Mouse (Mus musculus): ENCODE measurements around the gene Ncoa1. TPM values are rescaled to one million over a fixed set of nuclear protein-coding genes. Genes with fewer than 3 reads are reported as not detected.

The Ncoa1 gene
- polyA plus RNA-seq, 1 experiment: 35.2 TPM

- peaks cover 5% of the 10 kb centered on the region for H3K4me1 ChIP-seq (ENCODE audit: control insufficient read depth, insufficient read depth, low read length)
- H3K27ac ChIP-seq (ENCODE audit: insufficient read depth, low read depth, low read length): no peak overlapping the region
- TF ChIP-seq CTCF (IDR thresholded peaks at IDR 0.05; ENCODE audit: low read depth, low read length) (no peak), POLR2A (IDR thresholded peaks at IDR 0.05; ENCODE audit: borderline replicate concordance, low read depth, low read length) (no peak)
- no peak overlapping the region for H3K4me3 ChIP-seq (ENCODE audit: insufficient read depth, low read length)
Measured at GRCm38 (mm10) chr12:4477941-4478795, 1.2 kb upstream of the Ncoa1 start.

GRCm38 (mm10) chr12:4476291-4476831 is 621 bp downstream of the Ncoa1 start:
- Histone ChIP-seq H3K4me1 (ENCODE audit: control insufficient read depth, insufficient read depth, low read length) (peaks cover 5% of the 10 kb centered on the region), H3K4me3 (ENCODE audit: insufficient read depth, low read length) (peak overlapping the region; percentile 98), H3K27ac (ENCODE audit: insufficient read depth, low read depth, low read length) (no peak overlapping the region)
- TF ChIP-seq POLR2A (IDR thresholded peaks at IDR 0.05; ENCODE audit: borderline replicate concordance, low read depth, low read length): no peak
- no peak for TF ChIP-seq CTCF (IDR thresholded peaks at IDR 0.05; ENCODE audit: low read depth, low read length)

GRCm38 (mm10) chr12:4475251-4475993 is 1.6 kb downstream of the Ncoa1 start:
- TF ChIP-seq CTCF (IDR thresholded peaks at IDR 0.05; ENCODE audit: low read depth, low read length) (no peak), POLR2A (IDR thresholded peaks at IDR 0.05; ENCODE audit: borderline replicate concordance, low read depth, low read length) (no peak)
- peak overlapping the region; percentile 98 for H3K4me3 ChIP-seq (ENCODE audit: insufficient read depth, low read length)
- H3K4me1 ChIP-seq (ENCODE audit: control insufficient read depth, insufficient read depth, low read length): peaks cover 5% of the 10 kb centered on the region
- no peak overlapping the region for H3K27ac ChIP-seq (ENCODE audit: insufficient read depth, low read depth, low read length)

- H3K27ac ChIP-seq (ENCODE audit: insufficient read depth, low read depth, low read length): no peak overlapping the region
- TF ChIP-seq POLR2A (IDR thresholded peaks at IDR 0.05; ENCODE audit: borderline replicate concordance, low read depth, low read length): no peak
- TF ChIP-seq CTCF (IDR thresholded peaks at IDR 0.05; ENCODE audit: low read depth, low read length): no peak
Measured at GRCm38 (mm10) chr12:4469115-4469514, 7.9 kb downstream of the Ncoa1 start.

GRCm38 (mm10) chr12:4463701-4464100 is 13.3 kb downstream of the Ncoa1 start:
- Histone ChIP-seq H3K4me3 (ENCODE audit: insufficient read depth, low read length) (no peak overlapping the region), H3K4me1 (ENCODE audit: control insufficient read depth, insufficient read depth, low read length) (no peaks in the 10 kb centered on the region), H3K27ac (ENCODE audit: insufficient read depth, low read depth, low read length) (no peak overlapping the region)
- TF ChIP-seq POLR2A (IDR thresholded peaks at IDR 0.05; ENCODE audit: borderline replicate concordance, low read depth, low read length): no peak
- TF ChIP-seq CTCF (IDR thresholded peaks at IDR 0.05; ENCODE audit: low read depth, low read length): no peak

More at GRCm38 (mm10) chr12:4469115-4469514, 7.9 kb downstream of the Ncoa1 start:
- Histone ChIP-seq H3K4me1 (ENCODE audit: control insufficient read depth, insufficient read depth, low read length) (no peaks in the 10 kb centered on the region), H3K4me3 (ENCODE audit: insufficient read depth, low read length) (no peak overlapping the region)

- H3K4me1 ChIP-seq (ENCODE audit: control insufficient read depth, insufficient read depth, low read length): no peaks in the 10 kb centered on the region
Measured at GRCm38 (mm10) chr12:4462420-4462819, 14.6 kb downstream of the Ncoa1 start.

GRCm38 (mm10) chr12:4460990-4461389 is 16.0 kb downstream of the Ncoa1 start:
- H3K27ac ChIP-seq (ENCODE audit: insufficient read depth, low read depth, low read length): no peak overlapping the region
- no peak overlapping the region for H3K4me3 ChIP-seq (ENCODE audit: insufficient read depth, low read length)
- TF ChIP-seq CTCF (IDR thresholded peaks at IDR 0.05; ENCODE audit: low read depth, low read length) (0 out of 2 replicates have a peak, but pooled peaks have one; percentile 30), POLR2A (IDR thresholded peaks at IDR 0.05; ENCODE audit: borderline replicate concordance, low read depth, low read length) (no peak)
- no peaks in the 10 kb centered on the region for H3K4me1 ChIP-seq (ENCODE audit: control insufficient read depth, insufficient read depth, low read length)

More at GRCm38 (mm10) chr12:4462420-4462819, 14.6 kb downstream of the Ncoa1 start:
- TF ChIP-seq CTCF (IDR thresholded peaks at IDR 0.05; ENCODE audit: low read depth, low read length): no peak
- TF ChIP-seq POLR2A (IDR thresholded peaks at IDR 0.05; ENCODE audit: borderline replicate concordance, low read depth, low read length): no peak
- Histone ChIP-seq H3K27ac (ENCODE audit: insufficient read depth, low read depth, low read length) (no peak overlapping the region), H3K4me3 (ENCODE audit: insufficient read depth, low read length) (no peak overlapping the region)

GRCm38 (mm10) chr12:4454956-4455565 is 21.9 kb downstream of the Ncoa1 start:
- peaks cover 15% of the 10 kb centered on the region for H3K4me1 ChIP-seq (ENCODE audit: control insufficient read depth, insufficient read depth, low read length)
- H3K4me3 ChIP-seq (ENCODE audit: insufficient read depth, low read length): no peak overlapping the region
- no peak for TF ChIP-seq CTCF (IDR thresholded peaks at IDR 0.05; ENCODE audit: low read depth, low read length)
- no peak for TF ChIP-seq POLR2A (IDR thresholded peaks at IDR 0.05; ENCODE audit: borderline replicate concordance, low read depth, low read length)
- no peak overlapping the region for H3K27ac ChIP-seq (ENCODE audit: insufficient read depth, low read depth, low read length)

GRCm38 (mm10) chr12:4454248-4454647 is 22.7 kb downstream of the Ncoa1 start:
- H3K4me3 ChIP-seq (ENCODE audit: insufficient read depth, low read length): no peak overlapping the region
- no peak for TF ChIP-seq CTCF (IDR thresholded peaks at IDR 0.05; ENCODE audit: low read depth, low read length)
- TF ChIP-seq POLR2A (IDR thresholded peaks at IDR 0.05; ENCODE audit: borderline replicate concordance, low read depth, low read length): no peak
- H3K27ac ChIP-seq (ENCODE audit: insufficient read depth, low read depth, low read length): no peak overlapping the region
- peaks cover 17% of the 10 kb centered on the region for H3K4me1 ChIP-seq (ENCODE audit: control insufficient read depth, insufficient read depth, low read length)
